Mouse (Mus musculus) 416B (cell line): ENCODE results near the gene Pih1d3.

Experiments used
- DNase-seq: peaks from one replicate; pipeline ENCODE4 v3.0.0; 2011; ENCODE audit warnings: low read depth

Pih1d3 gene

DNA sequence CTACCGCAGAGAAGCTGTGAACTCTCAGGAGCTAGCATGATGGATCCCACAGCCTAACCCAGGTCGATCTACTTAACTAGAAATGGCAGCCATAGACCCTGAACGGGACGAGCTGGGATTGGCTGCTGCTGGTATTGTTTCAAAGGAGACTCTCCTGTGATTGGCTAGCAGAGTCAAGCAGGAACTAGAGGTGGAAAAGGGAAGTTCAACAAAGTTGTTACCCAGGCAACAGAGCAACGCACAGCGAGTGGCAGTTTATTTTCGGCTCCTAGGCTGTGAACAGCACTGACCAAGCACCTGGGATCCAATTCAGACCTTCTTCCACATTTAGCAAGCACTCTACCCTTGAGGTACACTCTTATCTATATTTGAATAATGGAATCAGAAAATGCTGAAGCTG lies at the start of gene Pih1d3, which contains the start of gene 4931428L18Rik:
Pih1d3 (plus strand) TSS at position 275 of the 400 bp plus-strand sequence.
4931428L18Rik (minus strand) TSS at position 121 of the 400 bp plus-strand sequence.
- peak; percentile 2 for DNase-seq

- no peak for DNase-seq
These were observed 47.2 kb upstream of the Pih1d3 start for GRCm38 (mm10) chr1:31175401-31175800.

- no peak for DNase-seq
These were observed 46.5 kb upstream of the Pih1d3 start, which contains the start of gene Lgsn for GRCm38 (mm10) chr1:31176101-31176500. Gene Lgsn (plus strand): TSS chr1:31176401.

GRCm38 (mm10) chr1:31178264-31178663 lies 44.4 kb upstream of the Pih1d3 start:
- no peak for DNase-seq

- DNase-seq: no peak
These were observed 32.3 kb upstream of the Pih1d3 start for GRCm38 (mm10) chr1:31190237-31190866.

GRCm38 (mm10) chr1:31195633-31196032 lies 27.0 kb upstream of the Pih1d3 start:
- DNase-seq: no peak

GRCm38 (mm10) chr1:31196959-31197358 lies 25.7 kb upstream of the Pih1d3 start:
- DNase-seq: no peak

- DNase-seq: no peak
These were observed 18.9 kb upstream of the Pih1d3 start for GRCm38 (mm10) chr1:31203771-31204170.

DNA sequence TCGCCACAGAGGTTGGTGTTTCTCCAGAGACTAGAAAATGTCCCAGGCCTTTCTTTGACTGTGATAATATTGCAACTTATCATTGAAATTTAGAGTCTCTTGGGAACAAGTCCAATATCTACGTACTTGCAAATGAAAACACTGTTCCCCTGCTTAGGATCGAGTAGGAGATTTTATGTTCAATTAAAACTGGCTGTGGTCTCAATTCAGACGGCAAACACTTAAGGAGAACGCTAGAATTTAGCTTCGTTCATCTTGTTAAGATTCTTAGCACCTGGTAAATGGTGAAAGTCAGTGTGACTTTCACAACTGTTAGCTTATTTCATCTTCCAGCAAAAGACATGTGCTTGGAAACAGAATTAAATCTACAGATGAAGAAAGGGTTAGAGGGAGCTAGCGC lies 17.3 kb upstream of the Pih1d3 start:
- no peak for DNase-seq

GRCm38 (mm10) chr1:31205770-31206169 lies 16.9 kb upstream of the Pih1d3 start:
- DNase-seq: no peak

- DNase-seq: peak; percentile 79
These were observed 12.5 kb upstream of the Pih1d3 start for GRCm38 (mm10) chr1:31210144-31210543.

- no peak for DNase-seq
These were observed 7.8 kb upstream of the Pih1d3 start for GRCm38 (mm10) chr1:31214831-31215230.

DNA sequence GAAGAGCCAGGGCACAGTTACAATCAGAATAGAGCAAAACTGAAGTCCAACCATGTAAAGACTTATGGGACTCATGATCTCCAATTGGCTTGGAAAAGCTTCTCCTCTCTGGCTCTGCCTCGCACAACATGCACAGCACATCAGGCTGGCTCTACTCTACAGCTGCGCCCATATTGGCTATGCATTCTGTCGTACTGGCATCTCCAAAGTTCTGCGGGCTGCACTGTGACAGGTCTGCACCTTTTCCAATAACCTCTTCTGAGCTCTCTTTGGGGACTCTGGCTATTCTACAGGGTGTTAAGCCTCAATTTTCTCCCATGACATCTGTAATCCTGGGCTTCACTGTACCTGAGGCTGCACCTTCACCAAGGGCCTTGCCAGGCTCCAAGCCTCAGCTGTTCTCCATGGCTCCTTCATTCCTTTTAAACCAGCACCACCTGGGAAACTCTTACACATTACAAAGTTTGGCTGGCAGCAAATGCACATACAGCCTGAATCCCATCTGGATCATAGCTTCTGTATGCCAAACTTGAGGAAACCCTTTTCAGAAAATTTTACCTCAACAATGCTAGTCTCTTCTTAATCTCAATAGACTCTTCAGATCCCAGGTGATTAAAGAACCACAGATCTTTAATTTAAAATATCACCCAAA lies 1.9 kb upstream of the Pih1d3 start:
- DNase-seq: no peak

GRCm38 (mm10) chr1:31233319-31234036 lies 10.8 kb downstream of the Pih1d3 start:
- no peak for DNase-seq

DNA sequence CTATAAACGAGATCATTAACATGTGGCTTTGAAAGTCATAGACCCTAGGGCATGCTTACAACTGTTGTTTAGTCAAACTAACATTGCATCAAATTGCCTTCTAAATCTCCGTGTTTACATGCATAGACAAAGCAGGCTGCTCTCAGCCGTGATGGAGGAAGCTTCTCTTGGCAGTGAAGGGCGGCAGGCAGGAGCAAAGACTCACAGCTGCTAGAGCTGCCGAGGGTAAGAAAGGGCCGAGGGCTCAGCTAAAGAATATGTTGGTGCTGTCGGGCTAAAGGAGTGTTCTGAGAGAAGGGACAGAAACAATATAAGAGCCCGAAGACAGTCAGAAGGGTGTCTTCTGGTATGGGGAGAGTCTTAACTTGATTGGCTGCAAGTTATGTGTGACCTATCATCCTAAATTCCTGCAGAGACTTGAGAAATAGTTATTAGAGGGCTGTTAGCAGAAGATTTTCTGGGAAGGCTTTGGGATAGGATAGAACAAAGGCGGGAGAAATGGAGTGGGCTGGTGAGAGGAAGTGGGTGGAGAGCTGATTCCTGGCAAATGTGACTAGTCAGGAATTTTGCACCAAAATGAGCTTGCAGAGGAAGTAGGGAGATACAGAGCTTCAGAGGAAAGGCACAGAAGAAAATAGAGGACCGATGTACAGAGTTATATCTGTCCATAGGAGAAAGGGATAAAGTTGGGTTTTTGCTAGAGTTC lies 37.7 kb downstream of the Pih1d3 start:
- DNase-seq: no peak
